Mouse (Mus musculus) ES-E14 (cell line): ENCODE measurements around the gene Sgca. TPM values are rescaled to one million over a fixed set of nuclear protein-coding genes. Genes with fewer than 3 reads are reported as not detected.

Experiments used
- DNase-seq: peaks from one replicate; pipeline ENCODE4 v3.0.0-alpha.2; 2013; ENCODE audit warnings: low read depth, low spot score
- H3K27ac ChIP-seq: 2 replicates; pipeline ENCODE4 v1.5.1; 2012; ENCODE audit warnings: low read depth, mild to moderate bottlenecking, low read length, moderate library complexity, mixed read lengths; ENCODE audit not compliant: poor library complexity, insufficient read depth, severe bottlenecking
- H3K36me3 ChIP-seq: 2 replicates; pipeline ENCODE4 v1.6.1; 2012; ENCODE audit warnings: mild to moderate bottlenecking, low read length, moderate library complexity, mixed read lengths; ENCODE audit not compliant: control insufficient read depth, poor library complexity, insufficient read depth, severe bottlenecking
- H3K4me1 ChIP-seq, 2 experiments: fragments of 150-350 bp in 1 of 2; sonication (generic) in 1 of 2; 2 replicates each; pipeline ENCODE4 v1.6.1; 2012; ENCODE audit warnings: low read length in 2 of 2, mild to moderate bottlenecking in 1 of 2, mixed read lengths in 1 of 2; ENCODE audit not compliant: control insufficient read depth in 2 of 2, insufficient read depth in 2 of 2, poor library complexity in 1 of 2
- H3K4me3 ChIP-seq, 2 experiments: fragments of 150-350 bp in 1 of 2; sonication (generic) in 1 of 2; 2 replicates each; pipeline ENCODE4 v1.5.1; 2012; ENCODE audit warnings: low read length in 2 of 2, low read depth in 1 of 2, mild to moderate bottlenecking in 1 of 2, mixed read lengths in 1 of 2; ENCODE audit not compliant: insufficient read depth in 1 of 2, poor library complexity in 1 of 2, severe bottlenecking in 1 of 2
- H3K9ac ChIP-seq: 2 replicates; pipeline ENCODE4 v1.6.1; 2012; ENCODE audit warnings: low read depth, mild to moderate bottlenecking, low read length, mixed read lengths; ENCODE audit not compliant: poor library complexity, insufficient read depth, severe bottlenecking
- H3K9me3 ChIP-seq: fragments of 150-350 bp; sonication (generic); 2 replicates; pipeline ENCODE4 v1.6.1; 2012; ENCODE audit warnings: low read depth, mild to moderate bottlenecking, low read length; ENCODE audit not compliant: control insufficient read depth, insufficient read depth
- CHD2 ChIP-seq: IDR thresholded peaks from 2 replicates; pipeline ENCODE4 v1.6.1; 2014; ENCODE audit warnings: mild to moderate bottlenecking, low read depth, low read length, inconsistent platforms
- HCFC1 ChIP-seq: IDR thresholded peaks from 2 replicates; pipeline ENCODE4 v1.6.1; 2012; ENCODE audit warnings: low read length, inconsistent platforms, borderline replicate concordance; ENCODE audit not compliant: insufficient read depth
- MAFK ChIP-seq: IDR thresholded peaks from 2 replicates; pipeline ENCODE4 v1.6.1; 2014; ENCODE audit warnings: mild to moderate bottlenecking, low read depth, low read length, inconsistent platforms; ENCODE audit not compliant: insufficient read depth
- ZC3H11A ChIP-seq: IDR thresholded peaks from 2 replicates; pipeline ENCODE4 v1.6.1; 2012; ENCODE audit warnings: low read depth, mild to moderate bottlenecking, inconsistent platforms, low read length, borderline replicate concordance
- ZNF384 ChIP-seq: IDR thresholded peaks from 2 replicates; pipeline ENCODE4 v1.6.1; 2012; ENCODE audit warnings: low read depth, low read length, inconsistent platforms
- in situ Hi-C, 2 experiments: fragments of 600-800 bp; cut with MboI; formaldehyde crosslinking; loops; one replicate each; pipeline ENCODE4 v1.15.1; 2025; ENCODE audit warnings: low sequenced_read_pairs in 2 of 2, inconsistent platforms in 1 of 2; ENCODE audit not compliant: unreplicated experiment in 2 of 2
- total RNA-seq: library from RNA; depleted of rRNA; stranded (reverse); fragments of 300-350 nt; gene quantifications from 2 replicates; pipeline ENCODE4 v1.2.3, GENCODE M21; 2012; rRNA removed

The Sgca gene
- total RNA-seq, 1 experiment, result not detected

DNA sequence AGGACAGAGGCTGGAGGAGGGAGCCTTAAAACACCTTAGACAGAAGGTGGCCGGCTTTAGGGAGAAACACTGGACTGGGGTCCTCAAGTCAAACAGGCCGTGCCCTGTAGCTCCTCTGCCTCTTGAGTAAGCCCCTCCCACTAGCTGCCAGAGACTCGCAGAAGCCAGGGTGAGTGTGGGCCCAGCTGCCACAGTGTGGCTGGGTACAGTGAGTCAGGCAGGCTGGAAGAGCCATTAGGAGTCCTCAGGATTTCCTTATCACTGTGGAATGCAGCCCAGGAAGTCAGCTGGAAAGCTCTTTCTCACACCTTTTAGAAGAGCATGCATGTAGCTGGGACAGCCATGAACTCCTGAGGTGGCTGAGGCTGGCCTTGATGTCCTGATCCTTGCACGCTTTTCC lies 59.6 kb downstream of the Sgca start:
- in situ Hi-C loops, result no loop called here
- H3K27ac ChIP-seq, result no peak overlapping the region

DNA sequence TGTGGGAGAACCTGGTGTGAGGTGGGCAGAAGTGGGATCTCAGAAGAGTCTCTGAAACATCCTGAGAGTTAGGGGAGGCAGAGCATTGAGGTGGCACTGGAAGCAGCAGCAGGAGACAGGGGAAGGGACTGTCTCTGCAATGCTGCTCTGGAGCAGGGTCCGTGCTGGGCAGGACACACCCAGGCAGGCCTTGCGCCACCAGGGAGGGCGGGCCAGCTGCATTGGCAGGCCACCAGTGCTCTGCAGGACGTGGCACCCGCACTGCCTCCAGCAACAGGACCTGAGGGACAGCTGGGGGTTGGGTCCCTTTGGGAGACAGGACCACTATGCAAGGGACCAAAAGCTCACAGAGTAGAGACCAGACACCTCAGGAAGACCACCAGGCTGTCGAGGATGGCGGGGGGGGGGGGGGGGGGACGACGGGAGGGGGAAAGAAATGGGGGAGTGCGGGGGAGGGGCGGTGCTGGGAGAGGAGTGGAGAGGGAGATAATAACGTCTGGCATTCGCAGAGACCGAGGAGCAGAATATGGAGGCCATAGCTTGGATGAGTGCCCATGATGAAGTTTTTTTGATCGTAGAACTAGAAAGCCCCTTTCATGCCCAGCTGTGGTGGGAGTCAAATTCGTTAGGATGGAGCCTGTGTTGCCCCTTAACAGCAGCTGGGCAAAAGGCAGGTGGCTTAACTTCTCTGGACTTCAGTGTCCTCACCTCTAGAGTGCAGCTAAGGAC lies 60.3 kb downstream of the Sgca start:
- DNase-seq, result no peak
- Histone ChIP-seq H3K9me3 (no peaks in the 10 kb centered on the region), H3K4me3 (no peak overlapping the region; a peak in 1 of 4 replicates), H3K27ac (no peak overlapping the region), H3K4me1 (peaks cover 0 to 18% of the 10 kb centered on the region in 2 experiments; a peak in 1 of 4 replicates), H3K9ac (no peak overlapping the region), H3K36me3 (no peaks in the 10 kb centered on the region)
- no peak for TF ChIP-seq HCFC1
- TF ChIP-seq CHD2, result no peak
- no peak for TF ChIP-seq ZNF384
- TF ChIP-seq MAFK, result no peak
- TF ChIP-seq ZC3H11A, result no peak
- in situ Hi-C loops, result no loop called here

More for the DNA sequence above, 59.6 kb downstream of the Sgca start:
- no peak overlapping the region for H3K9ac ChIP-seq
- no peak for DNase-seq
- H3K9me3 ChIP-seq, result no peaks in the 10 kb centered on the region
- no peak overlapping the region for H3K4me3 ChIP-seq
- TF ChIP-seq ZNF384 (no peak), MAFK (no peak), ZC3H11A (no peak), HCFC1 (no peak), CHD2 (no peak)
- H3K36me3 ChIP-seq, result no peaks in the 10 kb centered on the region
- H3K4me1 ChIP-seq, result peaks cover 0 to 18% of the 10 kb centered on the region in 2 experiments; a peak in 1 of 4 replicates

DNA sequence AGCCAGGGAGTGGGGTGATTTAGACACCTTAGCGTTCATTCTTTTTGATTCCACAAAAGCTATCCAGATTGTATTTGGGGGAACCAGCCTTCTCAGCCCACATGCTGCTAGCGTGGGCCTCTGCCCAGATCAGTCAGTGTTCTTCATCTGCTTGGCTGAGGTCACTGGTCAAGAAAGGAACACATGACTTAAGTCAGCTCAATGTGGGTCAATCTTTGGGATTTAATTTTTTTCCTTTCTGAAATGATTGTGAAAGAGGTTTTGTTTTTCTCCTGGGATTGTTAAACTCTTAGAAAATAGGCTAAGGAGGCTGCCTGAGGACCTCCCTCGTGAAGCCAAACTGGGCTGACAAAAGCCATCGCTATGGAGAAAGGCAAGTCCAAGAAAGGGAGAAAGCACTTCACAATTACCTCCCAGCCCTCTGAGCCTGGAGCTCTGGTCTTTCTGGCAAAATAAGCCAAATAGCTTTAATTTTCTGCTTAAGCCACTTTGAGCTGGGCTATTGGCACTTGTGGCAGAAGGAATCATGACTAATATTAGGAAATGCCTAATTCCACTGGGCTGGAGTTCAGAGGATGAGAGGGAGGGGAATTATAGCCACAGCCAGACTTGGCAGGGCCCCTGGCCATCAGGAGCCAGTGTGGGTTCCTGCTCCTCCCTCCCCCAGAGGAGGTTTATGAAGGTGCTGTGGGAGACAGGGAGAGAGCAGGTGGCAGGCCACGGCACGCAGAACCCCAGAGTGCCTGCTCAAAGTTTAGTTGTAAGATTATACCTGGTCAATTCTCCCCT lies 62.6 kb downstream of the Sgca start:
- no peak overlapping the region for H3K27ac ChIP-seq
- H3K9ac ChIP-seq, result no peak overlapping the region
- no peak for TF ChIP-seq MAFK
- TF ChIP-seq ZC3H11A, result no peak
- TF ChIP-seq HCFC1, result no peak
- TF ChIP-seq ZNF384, result no peak
- TF ChIP-seq CHD2, result no peak

More for the DNA sequence above, 62.6 kb downstream of the Sgca start:
- DNase-seq, result no peak
- in situ Hi-C loops, result no loop called here
- H3K9me3 ChIP-seq, result no peaks in the 10 kb centered on the region
- H3K4me1 ChIP-seq, result peaks cover 0 to 15% of the 10 kb centered on the region in 2 experiments; a peak in 1 of 4 replicates
- H3K36me3 ChIP-seq, result no peaks in the 10 kb centered on the region
- no peak overlapping the region for H3K4me3 ChIP-seq

Other genes with a start within 250 kb of the Sgca start
- 0.32 and 0.54 TPM in 2 replicates for gene Cdc34b, start 234.5 kb downstream of the Sgca start, total RNA-seq
- gene Tmem92, start 193.6 kb downstream of the Sgca start, total RNA-seq, result 19.8 and 27.1 TPM in 2 replicates
- gene Col1a1, start 40.1 kb downstream of the Sgca start, total RNA-seq, result 37.5 and 125 TPM in 2 replicates
- gene Hils1, start 8.7 kb downstream of the Sgca start, total RNA-seq, result not detected in 2 replicates
- gene Ppp1r9b, start 14.7 kb upstream of the Sgca start, total RNA-seq, result 29.5 and 32.6 TPM in 2 replicates
- gene Samd14, start 33.6 kb upstream of the Sgca start, total RNA-seq, result 0.53 and 0.89 TPM in 2 replicates
- 1.3 and 1.7 TPM in 2 replicates for gene Pdk2, start 65.0 kb upstream of the Sgca start, total RNA-seq
- 189 and 246 TPM in 2 replicates for gene Itga3, start 100.5 kb upstream of the Sgca start, total RNA-seq
- gene Dlx3, start 143.8 kb upstream of the Sgca start, total RNA-seq, result 0.11 and 0.54 TPM in 2 replicates
- gene Dlx4, start 169.9 kb upstream of the Sgca start, total RNA-seq, result 0.16 and 0.18 TPM in 2 replicates